Mouse (Mus musculus) gonadal fat pad, adult 2 months (tissue): Measurements from ENCODE around the gene Spata3. TPM values are rescaled to one million over a fixed set of nuclear protein-coding genes. Genes with fewer than 3 reads are reported as not detected.

Source experiments
- polyA plus RNA-seq: library from polyadenylated mRNA; depleted of rRNA; stranded (reverse); fragments of >200 nt; gene quantifications from 2 replicates; pipeline ENCODE4 v1.2.3, GENCODE M21; 2012; rRNA removed

The Spata3 gene
- polyA plus RNA-seq, 1 experiment = 18.5 TPM

Other genes with a start within 250 kb of the Spata3 start
- gene A630001G21Rik, start 238.2 kb upstream of the Spata3 start, polyA plus RNA-seq = 1.2 and 1.6 TPM in 2 replicates
- gene Cab39, start 223.4 kb upstream of the Spata3 start, polyA plus RNA-seq = 52.5 and 61.4 TPM in 2 replicates
- 350 and 546 TPM in 2 replicates for gene Itm2c, start 122.5 kb upstream of the Spata3 start, polyA plus RNA-seq
- gene 4933407L21Rik, start 88.3 kb upstream of the Spata3 start, polyA plus RNA-seq = 0.58 and 2.1 TPM in 2 replicates
- gene Gpr55, start 55.8 kb upstream of the Spata3 start, polyA plus RNA-seq = 0.03 and 0.07 TPM in 2 replicates
- 37.5 and 48.4 TPM in 2 replicates for gene 2810459M11Rik, start 29.0 kb downstream of the Spata3 start, polyA plus RNA-seq
- gene Psmd1, start 47.6 kb downstream of the Spata3 start, polyA plus RNA-seq = 79.7 and 84.6 TPM in 2 replicates
- 0.24 and 0.30 TPM in 2 replicates for gene Htr2b, start 95.2 kb downstream of the Spata3 start, polyA plus RNA-seq
- gene Gm21972, start 116.8 kb downstream of the Spata3 start, polyA plus RNA-seq = 0.38 TPM in 1 of 2 replicates, not detected in the other
- 8.3 TPM in 2 replicates for gene Armc9, start 138.0 kb downstream of the Spata3 start, polyA plus RNA-seq